Comparison of ENCODE assay signal across 25 mouse cellular contexts in the genomic region with DNA sequence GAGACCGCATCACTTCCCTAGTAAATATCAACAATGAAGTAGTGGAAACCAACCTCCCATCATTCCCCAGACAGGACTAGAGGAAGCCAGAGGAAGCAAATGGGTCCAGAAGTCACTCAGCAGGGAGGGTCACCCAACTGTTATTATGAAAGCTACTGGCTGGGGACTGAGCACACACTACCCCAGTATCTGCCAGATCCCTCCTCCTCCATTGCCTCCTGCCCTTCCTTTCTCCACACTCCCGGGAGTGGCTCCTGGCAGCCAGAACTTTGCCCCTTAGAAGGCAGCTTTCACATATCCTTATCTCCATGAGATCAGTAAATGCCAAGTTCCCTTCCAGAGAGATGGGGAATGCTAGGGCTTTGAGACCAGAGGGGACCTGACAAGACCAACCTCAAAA. TPM values are rescaled to one million over a fixed set of nuclear protein-coding genes. Genes with fewer than 3 reads are reported as not detected.
"Had no signal": no experiment of that assay in that cellular context is flagged by ENCODE, and none has a peak within 500 bp of the region (broad histone marks: within the 10 kb centered on the region; RNA-seq: fewer than 3 reads in every experiment).

No protein-coding gene starts in this region.

- H3K4me2 ChIP-seq: heart, embryonic 12.5 days; hindbrain, embryonic 12.5 days; hindbrain, embryonic 14.5 days; kidney, embryonic 15.5 days; limb, embryonic 13.5 days; limb, embryonic 15.5 days; liver, embryonic 12.5 days had no signal

- H3K9ac ChIP-seq: heart, embryonic 12.5 days; hindbrain, embryonic 12.5 days; hindbrain, embryonic 14.5 days; kidney, embryonic 15.5 days; limb, embryonic 13.5 days; limb, embryonic 15.5 days; liver, embryonic 12.5 days; liver, embryonic 14.5 days had no signal

- H3K27ac ChIP-seq: gastrocnemius, adult 2 months; heart, embryonic 10.5 days; hindbrain, embryonic 10.5 days; hindbrain, embryonic 12.5 days; hindbrain, embryonic 14.5 days; kidney, embryonic 15.5 days; kidney, postnatal 0 days; left cerebral cortex, adult 2 months; limb, embryonic 13.5 days; limb, embryonic 15.5 days; liver, embryonic 12.5 days; liver, embryonic 14.5 days had no signal

- H3K4me3 ChIP-seq: gastrocnemius, adult 2 months; heart, embryonic 10.5 days; heart, embryonic 12.5 days; hindbrain, embryonic 10.5 days; hindbrain, embryonic 12.5 days; kidney, embryonic 15.5 days; left cerebral cortex, adult 2 months; limb, embryonic 13.5 days; limb, embryonic 15.5 days; liver, embryonic 12.5 days had no signal

- ATAC-seq: hindbrain, embryonic 16.5 days; inflammation-experienced regulatory T-cells, adult 6 months; liver, embryonic 12.5 days had no signal

- DNase-seq: gastrocnemius, adult 2 months; gastrocnemius, postnatal 14 days; heart, adult 18-20 months; heart, postnatal 10 days; heart, postnatal 4 days; kidney, adult 11 months; kidney, adult 2 months; kidney, adult 9 months; kidney, postnatal 14 days; kidney, postnatal 36 days had no signal

- H3K9me3 ChIP-seq: heart, embryonic 10.5 days; heart, embryonic 12.5 days; hindbrain, embryonic 12.5 days; kidney, embryonic 15.5 days; limb, embryonic 13.5 days; limb, embryonic 15.5 days; liver, embryonic 12.5 days had no signal

- H3K27me3 ChIP-seq: kidney, embryonic 15.5 days had no signal

- H3K36me3 ChIP-seq: heart, embryonic 10.5 days; heart, embryonic 12.5 days; hindbrain, embryonic 10.5 days; hindbrain, embryonic 12.5 days; kidney, embryonic 15.5 days; limb, embryonic 13.5 days; limb, embryonic 15.5 days; liver, embryonic 12.5 days had no signal

RNA-seq across cellular contexts. Expression of gene Zfp296, which starts 46.3 kb away (rescaled TPM):
- total RNA-seq: heart, postnatal 10 days; layer of hippocampus, postnatal 10 days had no signal
